Mouse (Mus musculus) liver, adult (tissue): ENCODE data around the gene Cox6a1.

ENCODE experiments used
- GATA4 ChIP-seq: IDR thresholded peaks from 2 replicates; pipeline ENCODE4 v1.6.1; 2014; ENCODE audit warnings: mild to moderate bottlenecking, low read length; ENCODE audit not compliant: insufficient replicate concordance

Cox6a1 gene

DNA sequence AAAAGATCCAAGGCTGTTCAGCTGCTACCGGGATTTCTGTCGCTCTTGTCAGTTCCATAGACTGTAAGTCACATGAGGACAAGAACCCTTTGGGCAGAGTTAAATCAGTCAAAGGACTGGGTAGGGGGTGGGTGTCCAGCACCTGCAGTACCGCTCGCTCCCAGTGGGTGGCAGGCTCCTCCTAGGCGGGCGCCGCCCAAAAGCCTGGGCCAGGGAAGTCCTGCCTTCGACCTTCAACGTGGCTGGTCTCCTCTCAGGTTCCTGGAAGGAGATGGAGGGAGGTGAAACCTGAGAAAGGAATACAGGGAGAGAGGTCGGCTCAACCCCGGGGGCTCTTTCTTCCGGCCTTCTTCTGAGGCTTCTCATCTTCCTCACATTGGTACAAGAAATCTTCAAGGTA is 10.1 kb upstream of the Cox6a1 start:
- TF ChIP-seq GATA4, result no peak

DNA sequence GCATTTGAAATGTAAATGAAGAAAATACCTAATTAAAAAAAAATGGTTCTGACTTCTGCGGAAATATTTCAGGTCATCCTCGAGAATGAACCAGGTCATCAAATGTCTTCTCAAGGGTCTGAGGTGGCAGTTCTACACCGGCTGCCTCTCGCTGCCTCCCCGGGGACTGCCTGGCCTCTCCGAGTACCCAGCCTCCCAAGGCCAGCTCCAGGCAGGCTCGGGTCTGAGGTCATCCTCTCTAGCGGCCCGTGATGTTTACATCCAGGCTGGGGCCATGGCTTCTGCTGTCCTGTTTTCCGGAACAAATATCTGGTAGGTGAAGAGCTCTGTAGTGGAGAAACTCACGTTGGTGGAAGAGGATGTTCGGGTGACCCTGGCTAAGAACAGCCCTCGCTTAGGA is 6.3 kb upstream of the Cox6a1 start:
- TF ChIP-seq GATA4, result no peak

DNA sequence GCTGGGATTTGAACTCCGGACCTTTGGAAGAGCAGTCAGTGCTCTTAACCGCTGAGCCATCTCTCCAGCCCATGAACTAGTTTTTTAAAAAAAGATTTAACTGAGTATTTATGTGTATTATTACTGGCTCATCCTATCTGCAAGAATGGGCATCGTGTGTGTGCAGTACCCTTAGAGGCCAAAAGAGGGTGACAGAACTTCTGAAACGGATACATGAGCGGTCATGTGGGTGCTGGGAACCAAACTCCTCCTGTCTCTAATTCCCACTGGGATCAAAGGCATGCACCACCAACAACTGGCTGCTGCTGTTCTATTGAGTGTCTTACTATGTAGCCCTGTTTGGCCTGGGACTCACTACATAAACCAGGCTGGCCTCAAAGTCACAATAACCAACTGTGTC is 2.6 kb upstream of the Cox6a1 start:
- no peak for TF ChIP-seq GATA4

GRCm38 (mm10) chr5:115349225-115349555 is 409 bp upstream of the Cox6a1 start:
- TF ChIP-seq GATA4, result no peak; the same call in 1 of the 2 replicates

DNA sequence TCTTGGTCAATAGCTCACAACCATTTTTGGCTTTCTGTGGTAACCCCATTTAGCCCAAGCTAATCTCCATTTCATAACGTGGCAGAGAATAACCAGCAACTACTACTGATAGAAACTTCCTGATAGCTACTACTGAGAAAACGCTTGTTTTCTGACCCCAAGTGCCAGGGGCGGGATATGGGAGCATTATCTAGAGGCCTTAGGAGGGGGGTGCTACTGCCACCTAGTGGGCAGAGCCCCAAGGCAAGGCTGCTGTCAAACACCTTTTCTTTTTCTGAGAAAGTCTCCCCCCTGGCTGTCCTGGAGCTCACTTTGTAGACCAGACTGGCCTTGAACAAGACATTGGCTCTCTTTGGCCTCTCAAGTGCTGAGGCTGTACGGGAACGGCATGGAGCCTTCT is 1.2 kb downstream of the Cox6a1 start:
- TF ChIP-seq GATA4, result peak; percentile 50; the same call in 1 of the 2 replicates

GRCm38 (mm10) chr5:115341314-115342165 is 7.2 kb downstream of the Cox6a1 start:
- no peak for TF ChIP-seq GATA4

- no peak; the same call in 1 of the 2 replicates for TF ChIP-seq GATA4
Observed at GRCm38 (mm10) chr5:115340577-115341313, 8.0 kb downstream of the Cox6a1 start, which contains the start of the genes Gatc and Triap1. TSS of gene Gatc (minus strand) at chr5:115341178. TSS of gene Triap1 (plus strand) at chr5:115341225.

DNA sequence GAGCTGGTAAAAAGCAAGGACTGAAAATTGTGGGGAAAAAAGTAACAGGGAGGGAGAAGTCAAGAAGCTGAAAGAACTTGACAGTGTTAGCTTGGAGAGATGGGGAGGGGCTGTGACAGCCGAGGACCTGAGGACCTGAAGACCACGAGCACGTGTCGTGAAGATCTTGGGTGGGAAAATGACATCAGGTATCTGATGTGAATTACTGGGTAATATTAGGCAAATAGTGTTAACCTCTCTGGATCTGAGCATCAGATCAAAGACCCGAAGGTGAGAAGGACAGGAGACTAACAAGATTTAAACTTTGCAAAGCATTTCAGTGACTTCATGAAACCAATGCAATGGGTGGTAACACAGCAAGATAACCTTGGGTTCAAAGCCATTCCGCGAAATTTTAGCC is 8.8 kb downstream of the Cox6a1 start:
- TF ChIP-seq GATA4, result no peak

GRCm38 (mm10) chr5:115333626-115334025 is 15.2 kb downstream of the Cox6a1 start:
- TF ChIP-seq GATA4, result no peak

DNA sequence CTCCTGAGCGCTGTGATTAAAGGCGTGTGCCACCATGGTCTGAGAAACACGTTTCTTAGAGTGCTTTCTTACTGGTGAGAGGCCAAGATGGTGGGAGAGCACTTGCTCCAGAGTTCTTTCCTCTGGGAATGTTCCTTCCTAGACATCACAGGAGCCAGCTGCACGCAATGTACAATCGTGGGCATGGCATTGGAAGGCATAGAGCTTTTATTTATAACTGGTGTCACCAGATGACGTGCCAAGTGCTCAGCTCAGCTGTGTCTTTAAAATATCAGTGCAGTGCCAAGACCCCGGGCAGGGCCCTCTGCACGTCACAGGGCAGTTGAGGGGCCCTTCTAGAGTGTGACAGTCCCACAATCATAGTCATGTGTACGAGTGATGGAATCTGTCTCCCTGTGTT is 17.8 kb downstream of the Cox6a1 start:
- TF ChIP-seq GATA4, result no peak

DNA sequence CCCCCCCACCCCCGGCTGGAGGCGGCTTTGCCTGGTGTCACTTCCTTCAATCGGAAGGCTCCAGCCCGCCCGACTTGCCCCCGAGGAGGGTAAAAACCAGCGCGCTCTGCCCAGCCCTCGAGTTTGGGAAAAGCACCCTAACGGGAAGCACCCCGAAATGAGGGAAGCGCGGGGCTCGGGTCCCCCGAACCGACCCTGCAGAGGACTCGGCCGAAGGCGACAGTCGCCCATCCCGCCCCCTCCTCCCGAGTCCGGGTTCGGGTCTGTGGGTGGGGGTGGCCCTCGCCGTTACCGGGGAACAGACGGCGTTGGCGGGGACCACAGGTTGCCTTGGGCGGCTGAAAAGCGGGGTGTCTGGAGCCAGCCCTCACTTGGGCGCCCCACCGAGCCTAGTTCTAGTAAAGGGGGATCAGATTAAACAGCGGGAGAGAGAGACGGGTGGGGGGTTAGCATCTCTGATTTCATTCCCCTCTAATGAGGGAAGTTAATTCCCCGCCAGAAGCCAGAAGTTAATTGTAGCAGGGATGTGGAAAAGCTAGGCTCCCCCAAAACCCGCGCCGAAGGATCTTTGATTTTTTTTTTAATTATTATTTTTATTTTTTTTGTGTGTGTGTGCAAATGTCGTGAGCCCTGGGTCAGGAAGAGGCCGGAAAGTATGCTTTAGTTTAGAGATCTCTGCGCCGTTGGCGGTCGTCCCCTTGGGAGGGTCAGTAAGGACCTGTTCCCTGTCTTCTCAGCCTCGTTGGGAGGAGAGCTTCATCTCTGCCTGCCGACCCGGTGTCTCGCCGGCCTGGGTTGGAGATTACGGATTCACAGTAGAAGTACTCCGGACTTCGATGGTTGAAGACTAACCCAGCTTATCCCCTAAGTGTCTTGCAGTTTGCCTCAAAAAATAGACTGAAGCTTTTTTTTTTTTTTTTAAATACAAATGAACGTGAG is 20.9 kb downstream of the Cox6a1 start:
- TF ChIP-seq GATA4, result no peak

DNA sequence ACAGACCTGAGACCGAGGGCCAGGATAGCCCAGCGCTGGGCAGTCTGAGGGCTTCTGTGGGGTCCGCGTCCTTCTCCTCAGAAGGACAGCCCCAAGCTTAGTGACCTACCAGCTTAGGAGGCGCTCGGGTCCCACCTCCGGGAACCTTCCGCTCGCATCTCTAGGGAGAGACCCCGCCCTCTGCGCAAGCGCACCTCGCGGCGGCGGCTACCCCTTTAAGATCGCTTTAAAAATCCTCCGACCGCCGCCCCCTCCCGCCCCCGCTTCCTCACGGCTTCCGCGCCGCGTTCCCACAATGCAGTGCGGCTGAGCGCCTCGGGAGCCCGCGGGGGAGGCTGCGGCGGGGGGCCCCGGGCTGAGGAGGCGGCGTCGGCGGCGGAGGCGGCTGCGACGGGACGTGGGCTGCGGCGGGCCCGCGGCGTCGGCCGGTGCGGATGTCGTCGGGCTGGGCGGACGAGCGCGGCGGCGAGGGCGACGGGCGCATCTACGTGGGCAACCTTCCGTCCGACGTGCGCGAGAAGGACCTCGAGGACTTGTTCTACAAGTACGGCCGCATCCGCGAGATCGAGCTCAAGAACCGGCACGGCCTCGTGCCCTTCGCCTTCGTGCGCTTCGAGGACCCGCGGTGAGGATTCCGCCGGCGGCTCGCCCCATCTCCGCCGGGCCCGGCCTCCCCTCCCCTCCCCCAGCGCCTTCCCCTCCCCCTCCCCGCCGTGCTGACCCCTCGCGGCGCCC is 21.7 kb downstream of the Cox6a1 start, which contains the start of gene Srsf9:
Srsf9 (plus strand) TSS at position 303 of the 735 bp plus-strand sequence.
- TF ChIP-seq GATA4, result no peak; the same call in 1 of the 2 replicates

- no peak for TF ChIP-seq GATA4
Observed at GRCm38 (mm10) chr5:115326256-115326831, 22.4 kb downstream of the Cox6a1 start.
